Mouse (Mus musculus): ENCODE measurements around the gene M6pr.
"Not testable (repeated sequence)": the region's sequence is repeated elsewhere in the genome, so short reads cannot be mapped to it uniquely, and the experiment has no call there.

The M6pr gene

DNA sequence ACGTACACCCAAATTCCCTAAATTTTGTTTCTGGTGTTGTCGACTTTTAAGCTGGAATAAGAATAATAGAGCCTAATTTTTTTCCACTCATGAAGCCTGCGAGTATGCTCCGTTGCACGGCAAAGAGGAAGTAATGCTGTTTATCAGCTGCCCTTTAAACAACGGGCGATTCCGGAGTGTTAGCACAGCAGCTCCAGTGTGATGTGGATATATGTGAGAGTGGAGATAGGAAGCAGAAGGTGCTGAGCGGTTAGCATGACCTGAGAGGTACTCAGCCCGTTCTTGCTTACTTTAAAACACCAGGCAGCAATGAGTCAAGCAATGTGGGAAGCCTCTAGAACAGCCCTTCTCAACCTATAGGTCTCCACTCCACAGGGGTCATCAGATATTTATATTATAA lies 35.2 kb downstream of the M6pr start:
- DNase-seq = no peak

DNA sequence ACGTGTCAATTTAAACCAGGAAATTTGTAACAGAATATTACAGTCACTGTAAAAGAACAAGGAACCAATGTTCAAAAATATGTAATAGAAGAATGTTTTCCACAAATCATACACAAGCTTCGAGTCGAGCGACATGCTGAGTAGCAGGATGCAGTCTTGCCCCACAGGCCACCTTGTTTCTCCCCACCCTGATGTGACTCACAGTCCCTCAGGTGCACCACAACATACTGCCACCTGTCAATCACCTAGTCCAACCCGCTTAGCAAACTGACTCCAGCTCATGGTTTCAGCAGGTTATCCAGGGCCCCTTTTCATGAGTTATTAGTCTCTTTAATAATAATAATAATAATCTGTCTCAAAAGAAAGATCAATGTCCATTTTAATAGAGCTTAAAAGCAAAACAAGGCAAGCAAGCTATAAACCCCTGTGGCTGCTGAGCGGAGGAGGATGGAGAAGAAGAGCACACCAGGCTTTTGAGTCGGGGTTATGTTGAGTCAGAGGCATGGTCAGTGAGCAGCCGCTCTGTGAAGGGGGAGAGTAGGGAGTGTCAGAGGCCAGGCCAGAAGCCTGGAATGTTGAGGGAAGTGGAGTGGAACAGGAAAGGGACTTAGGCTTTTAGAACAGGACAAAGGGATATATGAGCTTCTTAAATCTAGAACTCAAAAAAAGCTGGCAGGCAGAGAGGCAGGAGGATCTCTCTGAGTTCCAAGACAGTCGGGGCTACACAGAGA lies 36.0 kb downstream of the M6pr start:
- no peak for DNase-seq

DNA sequence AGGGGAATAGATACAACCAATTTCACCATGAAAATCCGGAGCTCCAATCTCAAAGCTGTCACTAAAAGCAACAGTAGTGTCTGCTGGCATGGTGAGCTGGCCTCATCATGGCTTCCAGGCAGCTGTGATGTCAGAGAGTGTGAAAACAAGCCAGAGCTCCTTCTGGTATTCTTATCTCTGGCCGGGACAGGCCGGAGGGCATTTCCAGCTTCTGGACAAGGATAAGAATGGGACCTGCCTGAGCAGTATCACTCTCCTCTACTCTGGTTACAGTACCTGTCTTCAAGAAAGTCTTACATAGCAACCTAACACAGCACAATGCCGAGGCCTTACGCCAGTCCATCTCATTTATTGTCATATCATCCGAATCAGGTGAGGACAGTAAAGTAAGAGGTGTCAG lies 37.2 kb downstream of the M6pr start:
- no peak for DNase-seq

DNA sequence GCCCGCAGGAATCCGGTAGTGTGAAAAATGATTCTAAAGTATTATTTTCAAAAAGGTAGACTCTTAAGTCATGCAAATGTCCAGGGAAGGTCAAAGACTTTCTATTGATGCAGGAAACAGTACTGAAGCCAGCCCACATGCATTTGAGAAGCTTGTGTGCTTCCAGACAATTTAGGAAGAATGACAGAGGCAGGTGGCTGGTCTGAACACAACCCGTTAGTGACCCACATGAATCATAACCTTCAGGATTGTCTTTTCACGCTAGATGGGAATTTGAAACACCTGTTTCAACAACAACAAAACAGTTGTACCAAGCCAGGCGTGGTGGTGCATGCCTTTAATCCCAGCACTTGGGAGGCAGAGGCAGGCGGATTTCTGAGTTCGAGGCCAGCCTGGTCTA lies 37.9 kb downstream of the M6pr start:
- no peak for DNase-seq

DNA sequence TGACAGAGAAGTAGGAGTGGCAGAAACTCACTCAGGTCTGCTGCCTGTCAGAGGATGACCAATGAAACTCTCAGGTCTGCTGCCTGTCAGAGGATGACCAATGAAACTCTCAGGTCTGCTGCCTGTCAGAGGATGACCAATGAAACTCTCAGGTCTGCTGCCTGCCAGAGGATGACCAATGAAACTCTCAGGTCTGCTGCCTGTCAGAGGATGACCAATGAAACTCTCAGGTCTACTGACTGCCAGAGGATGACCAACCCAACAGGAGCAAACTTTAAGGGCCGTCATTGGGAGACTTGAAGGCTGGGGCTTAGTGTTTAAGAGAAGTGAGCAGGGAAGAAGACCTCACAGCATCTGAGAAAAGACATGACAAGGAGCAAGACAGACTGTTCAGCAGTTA lies 38.8 kb downstream of the M6pr start:
- DNase-seq = not testable (repeated sequence)

DNA sequence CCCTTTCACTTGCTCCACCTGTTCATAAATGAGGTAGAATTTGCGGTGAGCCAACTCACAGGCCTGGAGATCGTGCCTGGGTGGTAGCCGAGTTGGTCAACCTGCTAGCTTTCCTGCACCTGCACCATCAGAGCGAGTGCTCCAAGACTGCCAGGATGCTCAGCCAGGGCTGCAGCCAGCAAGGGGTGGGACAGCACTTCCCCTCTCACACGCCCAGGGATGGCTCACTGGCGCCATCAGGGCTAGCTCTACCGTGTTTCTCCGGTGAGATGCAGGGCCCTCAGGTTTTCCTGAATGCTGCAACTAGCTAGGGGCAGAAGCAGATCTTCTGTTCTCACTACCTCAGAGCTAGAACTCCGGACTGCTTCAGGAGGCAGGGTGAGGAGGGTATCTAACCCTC lies 47.4 kb downstream of the M6pr start:
- DNase-seq = no peak

DNA sequence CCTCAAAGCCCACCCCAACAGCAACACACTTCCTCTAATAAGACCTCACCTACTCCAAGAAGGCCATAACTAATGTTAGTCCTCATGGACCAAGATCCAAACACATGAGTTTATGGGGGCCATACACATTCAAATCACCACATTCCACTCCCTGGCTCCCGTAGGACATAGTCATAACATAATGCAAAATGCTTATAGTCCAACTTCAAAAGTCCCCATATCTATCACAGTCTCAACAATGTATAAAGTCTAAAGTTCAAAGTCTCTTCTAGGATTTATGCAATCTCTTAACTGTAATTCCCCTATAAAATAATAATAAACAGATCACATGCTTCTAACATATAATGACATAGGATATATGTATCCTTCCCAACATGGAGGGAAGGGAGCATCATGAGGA lies 48.6 kb downstream of the M6pr start:
- DNase-seq = no peak

DNA sequence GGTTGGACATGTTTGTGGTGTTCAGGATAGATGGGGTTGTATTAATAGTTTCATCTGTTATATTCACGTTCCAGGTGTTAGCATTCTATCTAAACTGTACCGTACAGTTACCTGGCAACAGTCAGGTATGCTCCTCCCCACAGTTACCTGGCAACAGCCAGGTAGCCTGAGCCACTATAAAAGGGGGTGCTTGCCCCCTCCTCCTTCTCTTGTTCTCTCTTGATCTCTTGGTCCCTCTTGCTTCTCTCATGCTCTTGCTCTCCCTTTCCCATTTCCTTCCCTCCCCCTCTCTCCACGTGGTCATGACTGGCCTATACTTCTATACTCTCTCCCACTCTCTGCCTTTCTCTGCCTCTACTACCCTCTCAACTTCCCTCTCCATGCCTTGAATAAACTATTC lies 57.2 kb downstream of the M6pr start:
- DNase-seq = no peak

DNA sequence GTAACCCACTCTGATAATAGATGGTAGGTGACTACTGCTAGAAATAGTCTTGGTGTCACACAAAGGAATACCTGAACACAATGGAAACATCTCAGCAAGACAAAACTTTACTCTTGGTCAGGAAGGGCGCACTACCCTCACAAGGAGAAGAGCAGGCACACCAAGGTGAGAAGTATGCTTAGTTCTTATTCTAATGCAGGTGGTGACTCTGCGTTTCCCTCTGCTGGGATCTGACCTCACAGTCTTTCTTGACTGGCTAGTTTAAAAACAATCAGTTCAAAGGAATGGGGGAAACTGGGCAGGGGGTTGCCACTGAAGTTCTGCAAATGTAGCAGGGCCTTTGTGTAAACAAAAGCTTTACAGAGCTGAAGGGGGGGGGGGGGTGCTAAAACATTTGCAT lies 57.8 kb downstream of the M6pr start:
- no peak for DNase-seq

DNA sequence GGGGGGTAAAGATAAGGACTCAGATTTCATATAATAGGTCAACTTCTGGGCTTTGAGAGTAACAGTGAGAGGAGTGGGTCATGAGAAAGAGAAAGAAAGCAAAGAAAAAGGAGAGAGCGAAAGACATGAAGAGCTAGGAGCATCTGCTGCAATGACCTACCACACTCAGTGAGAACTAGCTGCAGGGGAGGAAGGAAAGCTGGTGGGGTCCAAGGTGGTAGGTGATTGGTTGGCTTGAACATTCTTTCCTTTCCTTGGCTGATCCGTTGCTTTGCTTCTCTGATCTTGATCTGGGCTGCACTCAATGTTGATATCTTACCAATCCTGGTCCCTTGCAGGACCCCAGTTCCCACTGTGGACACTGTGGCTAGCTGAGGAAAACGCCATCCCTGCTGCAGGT lies 58.5 kb downstream of the M6pr start:
- no peak for DNase-seq

Measured in thymus, postnatal 14 days (tissue).